Mouse (Mus musculus): ENCODE results near the gene Plod2. TPM values are rescaled to one million over a fixed set of nuclear protein-coding genes. Genes with fewer than 3 reads are reported as not detected.

Plod2 gene
- polyA plus RNA-seq, 1 experiment from 2014 or later, result 2.6 TPM

Other genes with a start within 250 kb of the Plod2 start
- not detected in 2 replicates for gene 1700057G04Rik, start 232.8 kb upstream of the Plod2 start, polyA plus RNA-seq (2015; fragmentation: Nextera tagmentation; extraction: Ambion mirVana)
- 0.44 and 0.61 TPM in 2 replicates for gene Plscr4, start 84.8 kb upstream of the Plod2 start, polyA plus RNA-seq (2015; fragmentation: Nextera tagmentation; extraction: Ambion mirVana)

Measured in liver, embryonic 13.5 days (tissue).